Mouse (Mus musculus): ENCODE results near the gene Tex44.

DNA sequence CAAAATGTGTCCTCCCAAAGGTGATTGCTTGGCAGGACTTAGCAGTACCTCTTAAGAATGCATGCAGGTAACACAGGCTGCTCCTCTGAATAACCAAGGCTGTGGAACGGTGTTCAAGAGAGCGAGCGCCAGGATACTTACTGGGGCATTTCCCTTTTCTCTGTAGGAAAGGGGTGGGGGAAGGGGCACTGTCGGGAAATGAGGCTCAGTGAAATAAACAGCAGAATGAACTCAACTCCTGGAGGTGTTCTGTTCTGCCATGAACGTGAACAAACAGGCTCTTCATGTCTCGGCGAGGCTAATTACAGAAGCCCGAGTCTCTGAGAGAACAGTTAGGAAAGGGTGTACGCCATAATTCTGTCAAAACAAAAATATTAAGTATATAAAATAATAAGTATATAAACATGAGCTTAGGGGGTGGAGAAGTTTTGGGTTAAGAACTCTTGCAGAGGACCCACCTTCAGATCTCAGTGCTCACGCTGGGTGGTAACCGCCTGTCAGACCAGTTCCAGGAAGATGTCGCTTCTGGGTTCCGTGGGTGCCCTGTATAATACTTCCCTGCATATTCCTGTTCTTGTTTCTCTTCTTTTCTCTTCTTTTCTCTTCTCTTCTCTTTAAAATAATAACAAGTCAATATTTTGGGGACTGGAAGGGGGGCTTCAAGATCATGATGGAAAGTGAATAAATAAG is 30.9 kb downstream of the Tex44 start:
- TF ChIP-seq CTCF (IDR thresholded peaks at IDR 0.05; ENCODE audit: insufficient read depth, low read length) (no peak), POLR2A (IDR thresholded peaks at IDR 0.05; ENCODE audit: borderline replicate concordance, extremely low read depth, low read depth, low read length) (no peak)

Measured in lung, adult 2 months (tissue).